Mouse (Mus musculus): ENCODE data around the gene I830077J02Rik. TPM values are rescaled to one million over a fixed set of nuclear protein-coding genes. Genes with fewer than 3 reads are reported as not detected.

I830077J02Rik gene
- 2.4 and 4.1 TPM in 2 replicates for polyA plus RNA-seq (2012; ENCODE audit: insufficient read depth, insufficient read length, missing spikeins)

DNA sequence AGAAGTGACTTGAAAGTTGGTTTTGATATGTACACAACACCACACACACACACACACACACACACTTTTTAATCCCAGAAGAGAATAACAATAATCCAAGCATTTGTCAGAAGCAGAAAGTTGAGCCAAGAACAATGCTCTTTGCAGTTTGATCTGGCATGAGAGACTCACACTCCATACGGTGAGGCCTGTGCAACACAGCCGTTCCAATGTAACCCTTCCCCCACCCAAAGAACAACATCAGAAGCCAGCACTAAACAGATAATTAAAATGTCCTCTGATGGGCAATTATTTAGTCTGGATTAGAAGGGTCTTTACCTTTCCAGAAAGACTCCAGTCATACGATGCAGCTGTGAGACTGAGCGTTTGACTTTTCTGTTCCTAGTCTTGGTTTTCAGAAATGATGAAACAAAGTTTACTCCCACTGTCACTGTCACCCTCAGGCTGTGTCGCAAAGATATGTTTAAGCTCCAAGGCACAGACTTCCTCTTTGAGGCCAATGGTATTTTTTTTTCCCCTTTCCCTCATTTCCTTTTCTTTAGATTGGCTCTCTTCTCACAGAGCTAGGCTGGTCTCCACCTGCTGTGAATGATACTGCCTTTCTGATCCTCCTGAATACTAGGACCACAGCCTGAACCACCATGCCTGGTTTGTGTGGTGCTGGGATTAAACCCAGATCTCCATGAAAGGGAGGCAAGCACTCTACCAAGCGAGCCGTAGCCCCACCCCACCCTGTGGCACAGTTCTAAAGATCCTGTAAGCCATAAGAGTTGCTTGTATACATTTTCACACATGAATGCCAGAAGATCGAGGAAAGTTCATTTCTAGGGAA lies at the start of gene I830077J02Rik:
TSS of gene I830077J02Rik (minus strand) at position 425 of the 832 bp plus-strand sequence.
- Histone ChIP-seq H3K4me3 (ENCODE audit: insufficient read depth, low read depth, low read length) (peak within 1 kb of the TSS; percentile 22; the same call in 1 of the 2 replicates), H3K27ac (replicated peaks; ENCODE audit: low read depth, low read length) (no peak within 1 kb of the TSS), H3K4me1 (ENCODE audit: control insufficient read depth, insufficient read depth, insufficient read length, low read length) (no peaks in the 10 kb centered on the region)

DNA sequence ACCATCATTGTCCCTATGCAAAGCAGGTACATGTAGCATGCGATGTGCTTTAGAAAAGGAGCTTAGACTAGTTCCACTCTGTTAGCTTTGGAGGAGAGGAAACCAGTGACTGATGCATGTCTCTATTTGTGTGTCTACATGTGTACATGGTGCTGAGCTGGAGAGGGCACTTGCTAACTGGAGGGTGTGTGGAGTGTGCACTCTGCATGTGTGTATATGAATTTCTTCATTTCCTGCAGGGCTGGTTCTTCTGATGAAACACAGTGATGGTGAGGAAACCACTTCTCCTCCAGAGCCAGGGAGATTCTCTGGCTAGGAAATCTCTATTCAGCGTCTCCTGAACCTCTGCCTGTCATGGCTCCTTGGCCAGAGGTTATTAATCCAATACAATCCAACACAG lies 41.7 kb upstream of the I830077J02Rik start:
- Histone ChIP-seq H3K4me3 (ENCODE audit: insufficient read depth, low read depth, low read length) (no peak overlapping the region), H3K4me1 (ENCODE audit: control insufficient read depth, insufficient read depth, insufficient read length, low read length) (no peaks in the 10 kb centered on the region), H3K27ac (replicated peaks; ENCODE audit: low read depth, low read length) (no peak overlapping the region)

DNA sequence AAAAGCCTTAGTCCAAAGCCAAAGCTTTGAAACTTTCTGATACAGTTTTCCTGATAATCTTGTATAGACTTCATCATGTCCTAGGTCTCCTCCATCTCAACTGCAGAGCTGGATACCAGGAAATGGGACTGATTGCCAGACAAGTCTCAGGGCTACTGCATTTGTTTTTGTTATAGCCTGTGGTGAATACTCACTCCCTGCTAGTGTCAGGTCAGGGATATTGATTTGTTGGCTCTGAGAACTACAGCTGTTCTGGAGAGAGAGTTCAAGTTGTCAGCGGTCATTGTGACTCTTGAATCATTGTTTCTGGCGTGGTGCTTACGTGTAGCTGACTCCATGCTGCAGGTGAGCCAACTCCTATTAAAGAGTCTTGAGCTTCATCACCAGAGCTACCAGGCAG lies 40.9 kb upstream of the I830077J02Rik start, which contains the start of gene Ovgp1:
TSS of gene Ovgp1 (plus strand) at position 301 of the 400 bp plus-strand sequence.
- Histone ChIP-seq H3K4me3 (ENCODE audit: insufficient read depth, low read depth, low read length) (no peak within 1 kb of the TSS), H3K27ac (replicated peaks; ENCODE audit: low read depth, low read length) (no peak within 1 kb of the TSS), H3K4me1 (ENCODE audit: control insufficient read depth, insufficient read depth, insufficient read length, low read length) (no peaks in the 10 kb centered on the region)

GRCm38 (mm10) chr3:105971831-105972446 lies 39.5 kb upstream of the I830077J02Rik start:
- no peak overlapping the region for H3K4me3 ChIP-seq (ENCODE audit: insufficient read depth, low read depth, low read length)
- H3K4me1 ChIP-seq (ENCODE audit: control insufficient read depth, insufficient read depth, insufficient read length, low read length), result no peaks in the 10 kb centered on the region
- H3K27ac ChIP-seq (replicated peaks; ENCODE audit: low read depth, low read length), result no peak overlapping the region

DNA sequence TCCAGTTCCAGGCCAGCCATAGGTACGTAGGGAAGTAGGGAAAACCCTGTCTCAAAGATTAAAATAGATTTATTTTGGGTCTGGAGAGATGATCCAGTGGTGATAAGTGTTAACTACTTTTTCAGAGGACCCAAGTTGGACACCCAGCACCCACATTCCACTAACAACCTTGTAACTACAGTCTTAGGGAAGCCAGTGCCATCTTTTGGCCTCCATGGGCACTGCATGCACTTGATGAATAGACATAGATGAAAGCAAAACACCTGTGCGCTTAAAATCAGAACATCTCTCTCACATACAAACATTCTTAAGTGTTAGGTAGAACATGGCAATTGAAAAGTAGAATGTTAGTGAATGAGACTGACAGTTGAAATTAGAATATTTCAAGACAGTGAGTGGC lies 28.2 kb upstream of the I830077J02Rik start:
- H3K4me1 ChIP-seq (ENCODE audit: control insufficient read depth, insufficient read depth, insufficient read length, low read length), result peaks cover 8% of the 10 kb centered on the region; the same call in 1 of the 2 replicates
- H3K4me3 ChIP-seq (ENCODE audit: insufficient read depth, low read depth, low read length), result no peak overlapping the region
- no peak overlapping the region for H3K27ac ChIP-seq (replicated peaks; ENCODE audit: low read depth, low read length)

GRCm38 (mm10) chr3:105959999-105960398 lies 27.5 kb upstream of the I830077J02Rik start, which contains the start of gene Atp5f1:
TSS of gene Atp5f1 (minus strand) at chr3:105960099.
- Histone ChIP-seq H3K27ac (replicated peaks; ENCODE audit: low read depth, low read length) (peak within 1 kb of the TSS; percentile 99), H3K4me3 (ENCODE audit: insufficient read depth, low read depth, low read length) (peak within 1 kb of the TSS; percentile 95), H3K4me1 (ENCODE audit: control insufficient read depth, insufficient read depth, insufficient read length, low read length) (peaks cover 8% of the 10 kb centered on the region; the same call in 1 of the 2 replicates)

DNA sequence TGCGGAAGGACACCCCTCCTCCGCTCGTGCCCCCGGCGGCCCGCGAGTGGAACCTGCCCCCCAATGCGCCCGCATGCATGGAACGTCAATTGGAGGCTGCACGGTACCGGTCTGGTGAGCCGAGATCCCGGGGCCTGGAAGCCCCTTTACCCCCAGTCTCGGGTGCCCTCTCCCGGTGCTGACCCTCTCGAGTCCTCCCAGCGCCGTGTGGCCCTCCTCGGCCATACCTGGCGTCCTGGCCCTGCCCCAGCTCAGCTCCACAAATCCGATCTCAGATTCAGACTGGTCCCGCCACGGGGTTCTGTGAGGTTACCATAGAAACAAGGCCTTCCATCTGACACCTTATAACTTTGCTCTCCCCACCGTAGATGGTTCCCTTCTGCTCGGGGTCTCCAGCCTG lies 27.1 kb upstream of the I830077J02Rik start:
- Histone ChIP-seq H3K4me1 (ENCODE audit: control insufficient read depth, insufficient read depth, insufficient read length, low read length) (peaks cover 8% of the 10 kb centered on the region; the same call in 1 of the 2 replicates), H3K4me3 (ENCODE audit: insufficient read depth, low read depth, low read length) (peak overlapping the region; percentile 95), H3K27ac (replicated peaks; ENCODE audit: low read depth, low read length) (peak overlapping the region; percentile 31)

DNA sequence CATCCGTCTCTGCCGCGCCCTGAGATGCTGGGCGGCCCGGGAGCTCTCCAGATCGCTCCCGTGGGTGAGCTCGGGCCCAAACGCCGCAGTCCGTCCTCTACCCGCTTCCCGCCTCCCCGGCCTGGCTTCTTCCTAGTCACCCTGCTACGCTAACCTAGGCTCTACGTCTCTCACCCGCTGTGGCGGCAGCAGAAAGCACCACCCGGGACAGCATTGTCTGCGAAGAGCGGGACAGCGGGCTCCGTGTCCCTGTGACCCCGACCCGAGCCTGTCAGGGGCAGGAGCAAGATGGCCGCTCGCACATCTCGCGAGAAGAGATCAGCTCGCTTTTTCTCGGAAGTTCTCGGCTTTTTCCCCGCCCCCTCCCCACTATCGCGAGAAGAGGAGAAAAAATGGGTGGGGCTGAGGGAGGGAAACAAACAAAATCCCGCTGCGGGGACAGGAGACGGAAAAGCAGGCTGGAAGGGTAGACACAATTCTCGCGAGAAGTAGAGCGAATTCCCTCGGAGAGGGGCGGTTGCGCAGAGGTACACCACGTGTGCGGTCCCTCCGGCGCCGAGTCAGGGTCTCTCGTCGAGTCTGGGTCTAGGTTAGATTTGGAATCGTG lies 26.6 kb upstream of the I830077J02Rik start, which contains the start of gene Wdr77:
TSS of gene Wdr77 (plus strand) at position 396 of the 607 bp plus-strand sequence.
- H3K27ac ChIP-seq (replicated peaks; ENCODE audit: low read depth, low read length), result peak within 1 kb of the TSS; percentile 99
- peaks cover 8% of the 10 kb centered on the region; the same call in 1 of the 2 replicates for H3K4me1 ChIP-seq (ENCODE audit: control insufficient read depth, insufficient read depth, insufficient read length, low read length)

GRCm38 (mm10) chr3:105958204-105958603 lies 25.7 kb upstream of the I830077J02Rik start:
- H3K4me1 ChIP-seq (ENCODE audit: control insufficient read depth, insufficient read depth, insufficient read length, low read length), result peaks cover 8% of the 10 kb centered on the region; the same call in 1 of the 2 replicates
- H3K4me3 ChIP-seq (ENCODE audit: insufficient read depth, low read depth, low read length), result peak overlapping the region; percentile 89
- peak overlapping the region; percentile 99 for H3K27ac ChIP-seq (replicated peaks; ENCODE audit: low read depth, low read length)

More for the DNA sequence above, 26.6 kb upstream of the I830077J02Rik start, which contains the start of gene Wdr77:
- H3K4me3 ChIP-seq (ENCODE audit: insufficient read depth, low read depth, low read length), result peak within 1 kb of the TSS; percentile 95

DNA sequence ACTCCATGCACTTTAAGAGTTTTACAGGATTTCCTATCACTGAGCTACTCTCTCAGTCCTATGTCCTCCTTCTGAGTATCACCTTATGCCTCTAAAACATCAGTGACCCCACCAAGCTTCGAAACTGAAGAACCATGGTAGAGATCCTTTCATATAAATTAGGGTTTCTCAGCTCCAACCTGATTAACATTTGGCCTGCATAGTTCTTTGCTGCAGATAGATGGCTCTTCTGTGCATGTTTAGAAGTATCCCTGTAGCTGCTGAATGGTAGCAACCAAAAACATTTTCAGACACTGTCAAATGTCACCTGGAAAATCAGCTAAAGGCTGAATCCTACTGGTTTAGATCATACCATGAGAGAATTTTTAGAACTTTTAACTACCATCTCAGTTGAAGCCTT lies 24.8 kb upstream of the I830077J02Rik start:
- Histone ChIP-seq H3K4me1 (ENCODE audit: control insufficient read depth, insufficient read depth, insufficient read length, low read length) (peaks cover 8% of the 10 kb centered on the region; the same call in 1 of the 2 replicates), H3K4me3 (ENCODE audit: insufficient read depth, low read depth, low read length) (no peak overlapping the region), H3K27ac (replicated peaks; ENCODE audit: low read depth, low read length) (no peak overlapping the region)

DNA sequence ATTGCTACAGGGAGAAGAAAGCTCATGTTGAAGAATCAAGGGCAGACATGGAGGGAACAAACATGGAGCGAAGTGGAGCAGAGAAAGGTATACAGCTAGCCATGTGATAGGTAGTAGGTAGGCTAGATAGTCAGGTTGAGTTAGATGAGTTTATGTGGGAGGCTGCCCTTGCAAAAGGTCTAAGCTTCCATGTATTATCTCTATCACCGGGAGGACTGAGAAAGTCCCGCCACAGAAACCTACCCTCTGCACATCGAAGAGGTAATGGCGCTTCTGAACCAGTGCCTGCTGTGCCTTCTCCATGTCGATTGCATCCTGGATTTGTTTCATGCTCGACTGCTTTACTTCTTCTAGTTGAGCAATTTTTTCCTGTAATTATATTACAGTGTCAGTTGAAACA lies 18.9 kb upstream of the I830077J02Rik start:
- Histone ChIP-seq H3K27ac (replicated peaks; ENCODE audit: low read depth, low read length) (no peak overlapping the region), H3K4me3 (ENCODE audit: insufficient read depth, low read depth, low read length) (no peak overlapping the region)

GRCm38 (mm10) chr3:105936111-105936510 lies 3.6 kb upstream of the I830077J02Rik start:
- Histone ChIP-seq H3K4me3 (ENCODE audit: insufficient read depth, low read depth, low read length) (no peak overlapping the region), H3K27ac (replicated peaks; ENCODE audit: low read depth, low read length) (no peak overlapping the region), H3K4me1 (ENCODE audit: control insufficient read depth, insufficient read depth, insufficient read length, low read length) (no peaks in the 10 kb centered on the region)

More for the DNA sequence above, 18.9 kb upstream of the I830077J02Rik start:
- no peaks in the 10 kb centered on the region for H3K4me1 ChIP-seq (ENCODE audit: control insufficient read depth, insufficient read depth, insufficient read length, low read length)

GRCm38 (mm10) chr3:105935033-105935432 lies 2.6 kb upstream of the I830077J02Rik start:
- no peak overlapping the region for H3K27ac ChIP-seq (replicated peaks; ENCODE audit: low read depth, low read length)

GRCm38 (mm10) chr3:105933926-105934325 lies 1.5 kb upstream of the I830077J02Rik start:
- Histone ChIP-seq H3K27ac (replicated peaks; ENCODE audit: low read depth, low read length) (no peak overlapping the region), H3K4me3 (ENCODE audit: insufficient read depth, low read depth, low read length) (no peak overlapping the region), H3K4me1 (ENCODE audit: control insufficient read depth, insufficient read depth, insufficient read length, low read length) (no peaks in the 10 kb centered on the region)

More at GRCm38 (mm10) chr3:105935033-105935432, 2.6 kb upstream of the I830077J02Rik start:
- H3K4me1 ChIP-seq (ENCODE audit: control insufficient read depth, insufficient read depth, insufficient read length, low read length), result no peaks in the 10 kb centered on the region
- no peak overlapping the region for H3K4me3 ChIP-seq (ENCODE audit: insufficient read depth, low read depth, low read length)

DNA sequence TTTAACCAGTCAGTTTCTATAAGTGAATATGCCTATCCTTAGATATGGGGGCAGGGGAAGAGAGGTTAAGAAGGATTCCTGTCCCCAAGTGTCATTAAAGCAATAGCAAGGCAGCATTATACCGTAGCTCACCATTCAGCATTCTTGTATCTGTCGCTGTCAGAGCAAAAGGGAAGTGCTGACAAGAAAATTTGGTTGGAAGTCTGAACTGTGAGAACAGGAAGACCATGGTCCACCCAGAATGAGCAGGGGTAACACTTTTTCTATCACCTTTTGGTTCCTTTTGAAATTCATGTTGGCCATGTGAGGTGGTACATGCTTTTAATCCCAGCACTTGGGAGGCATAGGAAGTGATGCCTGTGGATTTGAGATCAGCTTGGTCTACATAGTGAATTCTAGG lies 1.4 kb downstream of the I830077J02Rik start:
- Histone ChIP-seq H3K4me3 (ENCODE audit: insufficient read depth, low read depth, low read length) (no peak overlapping the region), H3K4me1 (ENCODE audit: control insufficient read depth, insufficient read depth, insufficient read length, low read length) (no peaks in the 10 kb centered on the region), H3K27ac (replicated peaks; ENCODE audit: low read depth, low read length) (no peak overlapping the region)
